14 mouse cellular contexts compared by ENCODE assay signal in genomic region chr3:65925058-65925740, GRCm38 (mm10). TPM values are rescaled to one million over a fixed set of nuclear protein-coding genes. Genes with fewer than 3 reads are reported as not detected.
DNase-seq lines count a peak whose midpoint lies in the region; ATAC-seq and TF ChIP-seq lines count a peak whose summit lies in the region.
"Had no signal": no experiment of that assay in that cellular context is flagged by ENCODE, and none has a peak within 500 bp of the region (broad histone marks: within the 10 kb centered on the region; RNA-seq: fewer than 3 reads in every experiment).

No protein-coding gene starts in this region.

- H3K27ac ChIP-seq in kidney, adult 2 months (ENCODE audit: insufficient read depth, low read depth, low read length): peak overlapping the region; percentile 63
- no peak overlapping the region for H3K27ac ChIP-seq in kidney, embryonic 16.5 days (ENCODE audit: low read length)
- no peak overlapping the region for H3K27ac ChIP-seq in liver, embryonic 16.5 days (ENCODE audit: low read length)
- H3K27ac ChIP-seq: heart, embryonic 15.5 days; hindbrain, embryonic 12.5 days; intestine, embryonic 15.5 days; macrophage had no signal

- no peak overlapping the region for H3K9ac ChIP-seq in kidney, embryonic 16.5 days (replicated peaks; ENCODE audit: low read length)
- no peak overlapping the region for H3K9ac ChIP-seq in liver, embryonic 16.5 days (ENCODE audit: low read depth, low read length)
- H3K9ac ChIP-seq: heart, embryonic 15.5 days; hindbrain, embryonic 12.5 days; intestine, embryonic 15.5 days had no signal

- peak; percentile 70 for DNase-seq in kidney, adult 2 months
- peak; percentile 47 for DNase-seq in A20 (ENCODE audit: low read depth, low spot score)
- DNase-seq in MEL-GATA-1-ER (ENCODE audit: extremely low read depth, low read depth): peak; percentile 68
- DNase-seq in lung, postnatal 25 days (ENCODE audit: low spot score): no peak
- DNase-seq in heart, postnatal 14 days: no peak
- DNase-seq: cerebellum, postnatal 14 days had no signal

- ATAC-seq in kidney, embryonic 16.5 days (ENCODE audit: low FRiP score, low TSS enrichment): no peak
- ATAC-seq in liver, embryonic 16.5 days (ENCODE audit: low read depth): 0 out of 2 replicates have a peak, but pooled peaks have one; percentile 25
- ATAC-seq: forebrain, embryonic 14.5 days; intestine, embryonic 15.5 days; midbrain, embryonic 16.5 days had no signal

- no peaks in the 10 kb centered on the region for H3K36me3 ChIP-seq in kidney, adult 2 months (ENCODE audit: control insufficient read depth, insufficient read depth, low read length)
- H3K36me3 ChIP-seq in kidney, embryonic 16.5 days (ENCODE audit: insufficient read depth, low read length): no peaks in the 10 kb centered on the region
- no peaks in the 10 kb centered on the region for H3K36me3 ChIP-seq in liver, embryonic 16.5 days (ENCODE audit: control insufficient read depth, insufficient read depth)
- H3K36me3 ChIP-seq: heart, embryonic 15.5 days; hindbrain, embryonic 12.5 days; intestine, embryonic 15.5 days had no signal

- no peaks in the 10 kb centered on the region for H3K27me3 ChIP-seq in kidney, adult 2 months (replicated peaks; ENCODE audit: control insufficient read depth, insufficient read depth, low read length)
- H3K27me3 ChIP-seq in kidney, embryonic 16.5 days (ENCODE audit: insufficient read depth, low read length): no peaks in the 10 kb centered on the region
- H3K27me3 ChIP-seq in liver, embryonic 16.5 days (ENCODE audit: control insufficient read depth, insufficient read depth, low read depth, low read length): no peaks in the 10 kb centered on the region
- H3K27me3 ChIP-seq: heart, embryonic 15.5 days; hindbrain, embryonic 12.5 days; intestine, embryonic 15.5 days had no signal

- peaks cover 20% of the 10 kb centered on the region for H3K4me1 ChIP-seq in kidney, adult 2 months (ENCODE audit: control insufficient read depth, insufficient read depth, low read length)
- H3K4me1 ChIP-seq in kidney, embryonic 16.5 days (ENCODE audit: insufficient read depth, low read length): peaks cover 22% of the 10 kb centered on the region
- H3K4me1 ChIP-seq in liver, embryonic 16.5 days (ENCODE audit: control insufficient read depth, low read depth, low read length): peaks cover 5% of the 10 kb centered on the region

- TF ChIP-seq CTCF in kidney, adult 2 months (conservative IDR thresholded peaks at IDR 0.05; ENCODE audit: insufficient read depth, insufficient read length, low read depth, low read length): no peak

- WGBS in kidney, adult 2 months: 52% methylated on average over 5 of the region's 5 CpGs
- WGBS in kidney, embryonic 16.5 days: 77% methylated on average over 5 of the region's 5 CpGs
- 50% methylated on average over 5 of the region's 5 CpGs for WGBS in liver, embryonic 16.5 days (ENCODE audit: insufficient replicate concordance)

- H3K9me3 ChIP-seq in kidney, embryonic 16.5 days (ENCODE audit: low read length): no peaks in the 10 kb centered on the region
- no peaks in the 10 kb centered on the region for H3K9me3 ChIP-seq in liver, embryonic 16.5 days (replicated peaks; ENCODE audit: control insufficient read depth, low read length)
- H3K9me3 ChIP-seq: heart, embryonic 15.5 days; hindbrain, embryonic 12.5 days; intestine, embryonic 15.5 days had no signal

- intact Hi-C loops in heart, postnatal 14 days (cut with DNase I): loop anchor here (5.0 kb wide), 3 partner anchors 258 to 608 kb away; partner anchors contain the start of gene Lekr1

- H3K4me3 ChIP-seq in kidney, adult 2 months (ENCODE audit: insufficient read depth, low read depth, low read length): no peak overlapping the region
- H3K4me3 ChIP-seq in kidney, embryonic 16.5 days (ENCODE audit: low read length): no peak overlapping the region
- H3K4me3 ChIP-seq in liver, embryonic 16.5 days (ENCODE audit: low read depth, low read length): no peak overlapping the region
- H3K4me3 ChIP-seq: heart, embryonic 15.5 days; hindbrain, embryonic 12.5 days; intestine, embryonic 15.5 days had no signal

- H3K4me2 ChIP-seq in kidney, embryonic 16.5 days (replicated peaks; ENCODE audit: low read depth, low read length): no peak overlapping the region
- no peak overlapping the region for H3K4me2 ChIP-seq in liver, embryonic 16.5 days (ENCODE audit: low read depth, low read length)
- H3K4me2 ChIP-seq: heart, embryonic 15.5 days; hindbrain, embryonic 12.5 days; intestine, embryonic 15.5 days had no signal

- no peak for TF ChIP-seq POLR2A in kidney, adult 2 months (IDR thresholded peaks at IDR 0.05; ENCODE audit: low read depth, low read length)

RNA-seq across cellular contexts. Expression of gene Ccnl1, which starts 32.9 kb away (rescaled TPM):
- 20.8 and 25.6 TPM in 2 replicates for polyA plus RNA-seq in kidney, adult 2 months (2012; rRNA removed)
- polyA plus RNA-seq in kidney, embryonic 16.5 days (2015; fragmentation: Nextera tagmentation; extraction: Ambion mirVana): 103 and 104 TPM in 2 replicates
- polyA plus RNA-seq in liver, embryonic 16.5 days (2015; fragmentation: Nextera tagmentation; extraction: Ambion mirVana): 46.1 and 47.0 TPM in 2 replicates
- total RNA-seq in heart, postnatal 14 days (2021): 10 to 100 TPM; 33.6 TPM

Comparison
In these comparisons a context has a peak if more than half of its experiments do, and no peak if none do; other contexts are left out.
1. DNase-seq: peak in kidney, adult 2 months (single experiment), A20 (single experiment) and MEL-GATA-1-ER (single experiment); none in lung, postnatal 25 days (single experiment) and heart, postnatal 14 days (0 of 2).